In the genomic region with DNA sequence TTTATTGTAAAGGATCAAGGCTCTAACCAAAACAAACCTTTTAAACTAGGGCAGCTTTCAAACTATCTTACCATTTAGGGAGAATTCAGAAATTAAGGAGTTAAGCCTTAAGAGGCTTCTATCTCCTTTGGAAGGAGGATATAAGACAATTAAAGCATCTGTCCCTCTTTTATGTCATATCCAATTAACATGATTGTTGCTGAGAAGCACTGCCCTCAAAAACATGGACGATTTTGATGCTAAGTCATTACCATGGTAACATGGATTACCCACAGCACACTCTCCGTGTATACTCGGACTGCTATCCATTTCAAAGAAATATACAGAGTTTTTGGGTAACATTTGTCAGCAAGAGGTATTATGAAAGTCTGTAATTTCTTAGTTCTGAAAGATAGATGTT, we compare ENCODE assay signal across 21 mouse cellular contexts.
"Had no signal": no experiment of that assay in that cellular context is flagged by ENCODE, and none has a peak within 500 bp of the region (broad histone marks: within the 10 kb centered on the region; RNA-seq: fewer than 3 reads in every experiment).

No protein-coding gene starts in this region.

- ATAC-seq: forebrain, embryonic 13.5 days; forebrain, embryonic 14.5 days; forebrain, embryonic 15.5 days; forebrain, embryonic 16.5 days; forebrain, postnatal 0 days had no signal

- DNase-seq: cerebellum, adult 8-10 months; cerebellum, adult 9-10 months; cerebellum, adult 9-11 months; cerebellum, postnatal 10 days; cerebellum, postnatal 14 days; cerebellum, postnatal 25 days; cerebellum, postnatal 36 days; embryo, embryonic 11 days; forebrain, postnatal 0 days; gastrocnemius, adult 2 months; gastrocnemius, postnatal 10 days; gastrocnemius, postnatal 14 days; gastrocnemius, postnatal 25 days; gastrocnemius, postnatal 36 days; heart, adult 11 months; heart, adult 18-20 months; heart, adult 2 months had no signal
